Mouse (Mus musculus) WW6 (cell line): ENCODE measurements around the gene Nsg1.
A peak's percentile ranks its signal among the peaks of the same experiment; 100 is the strongest.

ENCODE experiments used
- DNase-seq: peaks from one replicate; pipeline ENCODE4 v3.0.0-alpha.2; 2013; ENCODE audit warnings: low read depth, low spot score

Nsg1 gene

GRCm38 (mm10) chr5:38159634-38160413, at the start of gene Nsg1:
TSS of gene Nsg1 (minus strand) at chr5:38159907.
- no peak for DNase-seq

- no peak for DNase-seq
Measured at GRCm38 (mm10) chr5:38208985-38209384, 49.3 kb upstream of the Nsg1 start.

DNA sequence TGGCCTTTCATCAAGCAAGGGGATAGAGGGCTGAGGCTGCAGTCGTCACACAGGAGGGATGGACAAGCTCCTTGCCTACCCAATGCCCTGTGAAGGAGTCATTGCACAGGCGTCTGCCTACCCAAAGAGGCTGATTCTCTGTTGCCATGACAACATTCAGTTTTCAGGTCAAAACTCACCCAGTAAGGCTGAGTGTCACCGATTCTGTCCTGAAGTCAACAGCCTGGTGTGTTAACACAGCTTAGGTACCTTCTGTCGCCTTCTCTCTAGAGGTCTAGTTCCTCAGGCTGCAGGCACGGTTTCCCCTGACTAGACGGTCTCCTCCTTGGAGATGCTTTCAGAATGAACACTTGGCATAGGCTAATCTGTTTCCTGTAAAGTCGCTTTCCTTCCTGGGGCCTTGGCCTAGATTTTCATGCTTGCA, 45.6 kb upstream of the Nsg1 start:
- DNase-seq = no peak

- no peak for DNase-seq
Measured at GRCm38 (mm10) chr5:38199686-38200085, 40.0 kb upstream of the Nsg1 start.

GRCm38 (mm10) chr5:38197482-38197823, 37.7 kb upstream of the Nsg1 start:
- DNase-seq = peak; percentile 42

DNA sequence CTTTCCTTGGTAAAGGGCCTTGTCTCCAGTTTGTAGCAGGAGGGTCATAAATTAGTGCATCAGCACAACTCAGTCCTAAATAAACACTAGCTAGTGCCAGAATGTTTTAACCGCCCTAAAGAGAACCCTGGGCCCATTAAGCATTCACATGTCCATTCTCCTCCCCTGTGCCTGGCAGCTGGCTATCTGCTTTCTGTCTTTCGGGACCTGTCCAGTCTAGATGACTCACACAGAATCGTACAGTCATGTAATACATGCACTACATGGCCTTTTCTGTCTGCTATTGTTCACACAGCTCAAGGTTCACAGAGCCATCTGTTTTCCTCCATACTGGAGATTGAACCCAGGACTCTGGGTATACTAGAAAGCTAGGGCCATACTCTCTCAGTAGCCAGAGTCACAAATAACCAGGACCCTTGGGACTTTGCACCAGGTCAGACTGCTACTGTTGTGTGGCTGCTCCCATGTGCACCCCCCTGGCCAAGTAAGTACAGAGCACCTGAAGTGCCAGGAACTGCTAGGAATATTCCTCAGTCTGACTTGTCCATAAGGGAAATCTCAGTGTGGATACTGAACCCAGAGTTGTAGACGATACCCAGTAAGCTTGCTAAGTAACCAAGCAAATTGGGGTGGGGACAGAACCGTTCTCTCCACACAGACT, 37.2 kb upstream of the Nsg1 start:
- no peak for DNase-seq

DNA sequence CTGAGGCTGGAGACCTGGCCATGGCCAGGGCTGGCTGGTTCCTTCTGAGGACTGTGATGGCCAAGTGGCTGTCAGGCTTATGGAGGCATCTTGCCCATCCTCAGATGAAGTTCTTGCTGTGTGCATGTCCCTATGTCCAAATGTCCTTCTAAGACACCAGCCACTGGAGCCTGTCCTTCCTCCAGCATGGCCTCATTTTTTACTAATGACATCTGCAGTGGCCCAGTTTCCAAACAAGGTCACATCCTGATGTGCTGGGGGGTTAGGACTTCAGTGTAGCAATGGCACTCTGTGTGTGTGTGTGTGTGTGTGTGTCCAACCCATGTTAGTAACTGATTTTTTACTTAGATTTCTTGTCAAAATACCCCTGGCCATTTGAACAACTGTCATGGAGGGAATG, 36.2 kb upstream of the Nsg1 start:
- DNase-seq = no peak

DNA sequence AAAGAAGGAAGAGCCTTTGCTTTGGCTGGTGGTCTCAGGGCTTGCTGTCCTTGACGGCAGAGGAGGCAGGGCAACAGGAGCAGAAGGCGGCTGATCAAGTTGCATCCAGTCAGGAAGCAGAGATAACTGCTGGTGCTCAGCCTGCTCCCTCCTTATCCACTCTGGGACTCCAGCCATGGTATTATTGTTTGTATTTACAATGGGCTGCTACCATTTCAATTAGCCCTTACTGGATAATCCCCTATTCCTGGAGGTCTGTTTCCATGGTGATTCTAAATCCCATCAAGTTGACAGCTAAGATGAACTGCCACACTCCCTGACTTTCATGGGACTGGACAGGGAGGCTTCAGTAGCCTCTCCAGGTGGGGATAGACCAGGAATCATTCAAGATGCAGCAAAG, 35.2 kb upstream of the Nsg1 start:
- DNase-seq = no peak

DNA sequence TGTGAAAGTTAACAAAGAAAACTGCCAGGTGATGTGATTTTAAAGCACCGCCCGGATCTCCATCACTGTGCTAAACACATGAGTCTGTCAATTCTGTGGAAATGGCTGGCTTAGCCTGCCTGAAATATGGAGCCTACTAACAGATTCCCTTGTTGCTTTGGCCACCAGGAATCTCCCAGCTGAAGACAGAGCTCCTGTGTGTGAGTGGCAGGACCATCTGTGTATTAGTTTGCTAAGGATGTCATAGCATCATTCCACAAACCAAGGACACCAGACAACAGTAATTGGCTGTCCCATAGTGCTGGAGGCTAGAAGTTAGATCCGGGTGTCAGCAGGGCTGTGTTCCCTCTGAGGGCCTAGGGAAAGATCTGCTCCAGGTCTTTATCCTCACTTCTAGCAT, 31.2 kb upstream of the Nsg1 start:
- no peak for DNase-seq

DNA sequence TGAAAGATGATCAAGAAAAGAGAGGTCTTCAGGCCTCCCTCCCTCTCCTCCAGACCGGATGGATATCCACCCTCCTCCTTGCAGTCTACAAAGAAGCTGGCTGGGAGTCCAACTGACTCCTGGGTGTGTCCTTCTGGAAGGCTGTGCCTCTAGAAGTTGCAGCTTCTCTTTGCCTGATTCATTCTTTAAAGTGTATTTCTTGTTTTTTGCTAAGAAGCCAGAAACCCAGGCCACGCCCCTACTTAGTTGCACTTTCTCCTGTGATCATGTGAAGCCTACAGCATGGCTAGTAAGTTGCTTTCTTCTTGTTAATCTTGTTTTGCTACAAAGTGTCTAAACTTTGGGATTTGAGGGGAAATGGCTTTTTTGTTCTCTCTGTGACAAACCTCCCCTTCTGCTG, 27.3 kb upstream of the Nsg1 start:
- DNase-seq = no peak

DNA sequence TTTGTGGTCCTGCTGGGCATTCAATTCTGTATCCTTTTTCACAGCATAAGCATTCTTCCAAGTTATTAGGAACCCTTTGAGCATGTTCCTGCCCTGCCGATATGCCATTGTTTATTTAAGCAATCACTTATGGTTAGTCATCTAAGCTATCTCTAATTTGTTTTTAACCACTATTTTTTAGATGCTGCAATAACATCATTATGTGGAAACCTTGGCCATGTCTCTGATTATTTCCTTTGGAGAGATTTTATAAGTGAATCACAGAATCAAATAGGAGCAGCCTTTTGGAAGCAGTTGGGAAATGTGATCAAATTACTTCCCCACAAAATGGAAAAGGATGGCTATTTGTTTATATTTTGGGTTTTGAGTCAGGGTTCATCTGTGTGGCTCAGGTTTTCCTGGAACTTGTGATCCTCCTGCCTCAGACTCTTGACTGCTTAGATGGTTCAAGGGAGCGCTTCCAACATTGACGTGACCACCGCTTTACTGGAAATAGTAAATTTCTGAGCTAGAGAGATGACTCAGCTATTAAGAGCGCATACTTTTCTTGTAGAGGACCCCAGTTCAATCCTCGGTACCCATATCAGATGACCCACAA, 25.1 kb upstream of the Nsg1 start:
- DNase-seq = no peak

DNA sequence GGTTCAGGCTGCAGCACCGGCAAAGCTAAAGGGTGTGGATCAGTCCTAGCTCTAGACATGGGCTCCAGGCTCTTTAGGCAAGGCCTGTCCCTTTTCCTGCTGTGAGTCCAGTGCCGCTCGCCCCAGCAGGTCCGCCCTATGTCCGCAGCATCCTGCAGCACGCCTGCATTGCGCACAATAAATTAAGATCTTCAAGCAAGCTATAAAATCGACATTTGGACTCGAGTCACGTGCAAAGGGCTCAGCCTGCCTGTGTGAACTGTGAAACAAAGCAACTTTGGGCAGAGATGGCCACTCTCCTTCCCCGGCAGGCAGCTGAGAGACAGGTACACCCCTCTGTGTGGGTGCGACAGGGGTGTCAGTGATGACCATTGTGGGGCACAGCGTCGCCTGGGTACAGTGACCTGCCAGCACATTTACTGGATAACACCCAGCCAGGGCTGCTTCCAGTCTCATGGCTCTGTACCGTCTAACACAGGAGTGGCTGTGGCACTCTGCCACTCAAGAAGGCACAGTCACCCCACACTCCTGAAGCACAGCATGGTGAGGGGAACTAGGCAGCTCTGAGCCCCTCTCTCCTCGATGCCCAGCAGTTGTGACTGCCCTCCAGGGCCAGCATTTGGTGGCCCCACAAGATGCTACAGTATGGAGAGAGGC, 14.7 kb upstream of the Nsg1 start:
- no peak for DNase-seq

DNA sequence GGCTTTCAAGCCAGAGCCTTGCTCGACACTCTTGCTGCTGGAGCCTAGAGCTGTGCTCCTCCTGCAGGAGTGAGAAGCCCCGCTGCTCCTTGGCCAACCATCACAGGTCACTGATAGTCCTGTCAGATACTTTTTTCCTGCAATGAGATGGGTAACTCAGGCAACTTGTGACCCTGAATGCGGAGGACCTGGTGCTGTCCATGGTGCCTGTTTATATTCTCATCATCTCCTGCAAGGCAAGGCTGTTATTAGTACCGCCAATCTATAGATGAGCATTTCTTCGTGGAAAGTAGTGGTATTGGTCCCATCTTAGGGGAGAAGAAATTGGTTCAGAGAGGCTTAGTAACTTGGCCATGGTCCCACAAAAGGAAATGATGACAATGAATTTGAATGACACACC, 14.1 kb upstream of the Nsg1 start:
- no peak for DNase-seq

- no peak for DNase-seq
Measured at GRCm38 (mm10) chr5:38168497-38168896, 8.8 kb upstream of the Nsg1 start.

DNA sequence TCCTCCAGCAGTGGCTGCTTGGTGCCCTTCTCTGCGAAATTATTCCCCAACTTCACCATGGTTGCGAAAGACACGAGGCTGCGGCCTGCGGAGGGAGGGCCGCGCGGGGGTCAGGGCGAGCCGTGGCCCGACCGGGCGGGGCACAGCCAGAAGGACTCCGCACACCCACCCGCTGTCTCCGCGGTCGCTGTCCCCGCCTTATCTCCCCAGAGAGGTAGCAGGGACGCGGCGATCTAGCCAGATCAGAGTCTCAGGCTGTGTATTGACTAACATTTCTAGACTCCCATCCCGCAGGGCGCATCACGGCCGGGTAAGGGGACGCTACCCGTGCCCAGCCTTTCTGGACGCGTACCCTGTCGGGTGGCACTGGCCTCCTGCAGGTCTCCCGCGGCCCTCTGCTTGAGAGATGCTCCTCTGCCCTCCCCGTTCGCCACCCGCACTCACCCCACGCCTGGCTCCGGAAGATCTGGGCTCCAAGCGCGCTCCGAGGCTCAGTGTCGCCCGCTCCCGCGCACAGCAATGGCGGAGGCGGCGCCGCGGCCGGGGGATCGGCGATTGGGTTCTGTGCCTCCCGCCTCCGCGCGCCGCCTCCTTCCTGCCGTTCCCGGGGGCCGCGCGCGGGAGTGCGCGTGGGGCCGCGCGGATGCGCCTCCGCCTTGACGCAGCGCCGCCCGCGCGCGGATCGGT, 617 bp downstream of the Nsg1 start:
- no peak for DNase-seq

GRCm38 (mm10) chr5:38158501-38158946, 1.2 kb downstream of the Nsg1 start:
- DNase-seq = no peak

GRCm38 (mm10) chr5:38157481-38158020, 2.2 kb downstream of the Nsg1 start:
- no peak for DNase-seq

DNA sequence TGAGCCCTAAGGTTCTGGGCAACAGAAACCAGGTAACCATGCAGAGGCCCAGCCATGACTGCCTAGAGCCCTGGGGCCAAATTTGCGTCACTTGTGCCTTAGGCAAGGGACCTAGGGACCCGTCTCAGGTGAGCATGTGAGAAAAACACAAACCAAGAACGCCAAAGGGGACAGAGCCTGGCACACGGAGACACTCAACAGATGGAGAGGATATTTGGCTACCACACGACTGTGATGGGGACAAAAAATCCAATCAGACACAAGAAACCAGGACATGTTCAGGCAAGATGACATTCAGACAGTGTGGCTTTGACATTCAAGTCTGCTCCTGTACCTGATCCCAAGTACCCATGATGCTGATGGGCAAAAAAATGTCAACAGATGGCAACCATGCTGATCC, 6.1 kb downstream of the Nsg1 start:
- DNase-seq = no peak

- DNase-seq = no peak
Measured at GRCm38 (mm10) chr5:38152201-38153108, 7.3 kb downstream of the Nsg1 start.

DNA sequence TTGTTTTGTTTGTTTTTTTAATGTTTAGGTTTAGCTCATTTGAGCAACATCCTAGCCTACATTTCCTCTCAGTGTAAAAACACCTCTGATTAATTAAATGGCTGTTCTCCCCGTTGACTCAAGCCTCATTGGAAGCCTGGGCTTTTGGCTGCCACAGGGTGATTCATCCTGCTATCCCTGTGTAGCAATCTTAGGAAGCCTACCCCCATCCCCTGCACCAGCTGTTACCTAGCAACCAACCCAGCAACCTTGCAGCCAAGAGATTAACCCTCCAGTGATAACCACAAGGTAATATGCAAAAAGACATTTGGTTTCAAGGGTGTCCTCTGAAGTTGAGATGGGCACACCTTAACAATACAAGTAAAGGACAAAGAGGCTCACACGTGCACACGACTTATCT, 8.4 kb downstream of the Nsg1 start:
- DNase-seq = no peak

GRCm38 (mm10) chr5:38146524-38146923, 13.2 kb downstream of the Nsg1 start:
- DNase-seq = no peak
